Mouse (Mus musculus) gastrocnemius, adult 18-20 months (tissue): Measurements from ENCODE around the gene Dzip1. TPM values are rescaled to one million over a fixed set of nuclear protein-coding genes. Genes with fewer than 3 reads are reported as not detected.

Source experiments
- DNase-seq: peaks from one replicate; pipeline ENCODE4 v3.0.0; 2021; ENCODE audit warnings: low spot score
- total RNA-seq, 2 experiments: library from RNA; stranded (reverse); gene quantifications; 2 replicates each; pipeline ENCODE4 v1.2.3; 2021

The Dzip1 gene
- total RNA-seq, 2 experiments from 2014 or later = 1.9 to 2.1 TPM

DNA sequence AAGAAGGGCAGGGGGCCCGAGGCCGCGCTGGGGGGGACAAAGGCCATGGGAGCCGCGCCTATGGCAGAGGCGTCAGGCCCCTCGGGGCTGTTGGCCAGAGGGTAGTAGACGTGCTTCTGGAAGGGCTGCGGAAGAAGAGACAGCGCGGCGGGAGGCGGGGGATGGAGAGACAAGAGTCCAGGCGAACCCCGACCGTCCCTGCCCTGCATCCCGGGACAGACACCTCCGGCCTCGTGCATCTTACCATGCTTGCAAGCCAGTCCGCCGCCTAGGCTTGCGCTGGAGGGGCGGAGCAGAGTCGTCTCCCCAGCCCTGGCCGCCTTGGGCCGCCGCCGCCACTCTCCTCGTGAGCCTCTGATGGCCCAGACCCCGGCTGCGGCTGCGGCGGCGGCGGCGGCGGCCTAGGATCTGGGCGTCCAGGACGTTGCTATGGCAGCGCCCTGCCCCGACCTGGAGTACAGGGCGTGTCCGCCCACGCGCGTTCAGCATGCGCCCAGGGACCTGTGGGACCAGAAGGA, 2.5 kb downstream of the Dzip1 start:
- DNase-seq = no peak

DNA sequence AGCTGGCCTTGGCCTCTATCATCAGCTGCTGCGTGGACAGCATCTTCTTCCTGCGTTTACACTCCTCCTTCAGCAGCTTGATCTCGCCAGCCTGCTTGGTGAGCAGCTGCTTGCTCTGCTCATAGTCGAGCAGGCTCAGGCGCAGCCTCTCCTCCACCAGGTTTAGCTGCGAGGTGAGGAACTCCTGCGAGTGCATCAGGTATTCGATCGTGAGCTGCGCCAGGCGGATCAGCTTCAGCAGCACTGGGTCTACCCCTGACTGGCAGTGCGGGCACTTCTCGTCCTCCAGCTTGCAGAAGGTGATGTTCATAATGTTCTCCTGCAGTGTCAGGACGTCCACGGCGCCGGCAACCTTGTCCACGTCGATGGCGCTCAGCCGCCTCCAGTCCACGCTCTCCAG, 3.0 kb downstream of the Dzip1 start:
- no peak for DNase-seq

DNA sequence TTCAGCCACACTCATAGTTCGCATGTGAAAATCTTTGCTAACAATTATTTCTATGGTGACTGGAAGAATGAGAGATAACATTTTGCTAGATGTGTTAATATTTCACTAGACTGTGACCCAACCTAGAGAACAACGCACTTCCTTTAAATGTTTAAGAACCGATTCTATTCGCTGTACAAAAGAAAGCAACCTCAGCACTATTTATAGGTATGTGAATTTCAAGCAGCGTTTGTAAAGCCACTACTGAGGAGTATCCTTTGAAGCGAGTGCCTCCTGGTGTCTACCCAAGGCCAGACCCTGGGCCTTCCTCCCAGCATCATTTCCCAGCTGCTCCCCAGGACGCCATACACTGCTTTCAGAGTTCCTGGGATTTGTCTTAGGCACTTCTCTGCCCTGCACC, 4.6 kb downstream of the Dzip1 start:
- DNase-seq = no peak

DNA sequence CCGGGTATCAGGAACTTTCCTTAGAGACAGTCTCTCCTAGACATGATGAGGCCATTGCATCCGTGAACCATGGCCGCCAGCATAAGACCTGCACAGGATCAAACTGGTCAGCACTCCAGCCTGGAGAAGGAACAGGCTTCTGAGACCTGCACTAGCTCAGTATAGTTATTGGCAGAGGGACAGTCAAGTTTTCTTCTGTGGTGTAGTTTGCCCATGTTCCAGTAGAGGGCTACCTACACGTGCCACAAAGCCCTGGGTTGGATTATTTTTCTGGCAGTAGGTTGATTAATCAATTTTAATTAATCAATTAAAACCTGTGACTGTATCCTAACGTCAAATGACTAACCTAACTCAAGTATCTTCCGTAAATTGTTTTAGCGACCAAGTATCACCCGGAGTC, 6.2 kb downstream of the Dzip1 start:
- no peak for DNase-seq

DNA sequence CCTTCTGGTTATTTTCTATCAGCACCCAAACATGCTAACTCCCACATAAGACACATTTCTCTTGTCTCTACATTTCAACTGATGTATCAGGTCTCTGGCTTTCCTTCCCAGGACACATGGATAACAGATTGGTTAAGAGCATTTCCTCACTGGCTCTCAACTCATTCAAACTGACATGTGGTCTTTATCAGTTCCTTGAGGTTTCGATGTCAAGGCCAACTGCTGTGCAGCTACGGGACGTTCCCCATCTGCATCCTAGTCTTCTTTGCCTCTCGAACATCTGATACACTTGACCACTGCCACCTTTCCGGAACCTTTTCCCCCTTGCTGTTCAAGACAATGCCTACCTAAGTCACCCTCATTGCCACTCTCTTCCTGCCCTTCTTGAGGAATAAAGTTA, 11.6 kb downstream of the Dzip1 start:
- DNase-seq = no peak

DNA sequence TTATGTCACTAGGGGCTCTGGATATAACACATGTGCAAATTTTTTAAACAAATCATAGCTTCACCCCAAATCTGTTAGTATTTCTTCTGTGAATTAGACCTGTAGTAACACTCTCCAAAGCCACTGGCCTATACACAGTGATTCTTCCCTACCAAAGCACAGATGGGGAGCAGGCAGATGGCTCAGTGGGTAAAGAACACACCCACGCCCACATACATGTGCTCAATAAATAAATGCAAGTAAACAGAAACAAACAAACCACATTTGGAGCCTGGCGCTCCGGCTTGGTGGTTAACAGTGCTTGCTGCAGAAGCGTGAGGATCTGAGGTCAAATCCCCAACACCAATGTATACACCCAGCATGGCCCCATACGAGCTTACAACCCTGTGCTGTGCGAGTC, 13.7 kb downstream of the Dzip1 start:
- no peak for DNase-seq

DNA sequence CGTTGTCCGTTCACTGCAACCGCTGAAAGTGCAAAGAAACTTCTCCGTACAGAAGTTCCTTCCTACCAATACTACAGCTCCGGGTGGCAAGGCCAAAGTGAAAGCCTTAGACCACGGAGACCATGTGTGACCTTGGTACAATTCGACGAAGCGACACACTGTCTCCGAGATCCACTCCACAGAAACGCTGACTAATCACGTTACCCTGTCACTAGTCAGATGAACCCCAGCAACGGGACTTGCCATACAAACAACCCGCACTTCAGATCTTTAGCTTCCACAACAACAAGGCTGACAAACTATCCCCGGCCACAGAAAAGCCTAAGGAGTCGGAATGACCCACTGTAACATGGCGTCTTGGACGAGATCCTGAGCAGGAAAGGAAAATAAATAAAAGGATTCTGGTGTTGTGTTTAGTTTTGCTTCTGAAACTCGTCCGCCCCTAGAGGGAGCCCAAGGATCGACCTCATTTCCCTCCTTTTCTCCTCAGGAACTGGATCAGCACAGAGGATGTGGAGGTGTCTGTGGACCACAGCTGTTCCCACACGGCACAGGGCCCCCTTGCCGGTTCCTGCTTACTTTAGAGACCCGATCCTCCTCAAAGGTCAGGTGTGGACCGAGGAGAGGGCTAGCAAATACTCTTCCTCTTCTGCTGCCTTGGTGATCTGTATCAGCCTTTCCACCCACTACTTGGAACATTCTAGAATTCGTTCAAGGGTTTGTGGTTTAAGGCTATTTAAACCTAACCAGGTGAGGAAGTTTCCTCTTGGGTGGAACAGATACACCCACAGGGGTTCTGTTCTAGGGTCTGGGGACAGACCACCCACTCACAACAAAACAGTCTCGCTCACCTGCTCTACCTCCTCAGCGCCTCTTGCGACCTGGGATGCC, 14.7 kb downstream of the Dzip1 start:
- peak; percentile 81 for DNase-seq

DNA sequence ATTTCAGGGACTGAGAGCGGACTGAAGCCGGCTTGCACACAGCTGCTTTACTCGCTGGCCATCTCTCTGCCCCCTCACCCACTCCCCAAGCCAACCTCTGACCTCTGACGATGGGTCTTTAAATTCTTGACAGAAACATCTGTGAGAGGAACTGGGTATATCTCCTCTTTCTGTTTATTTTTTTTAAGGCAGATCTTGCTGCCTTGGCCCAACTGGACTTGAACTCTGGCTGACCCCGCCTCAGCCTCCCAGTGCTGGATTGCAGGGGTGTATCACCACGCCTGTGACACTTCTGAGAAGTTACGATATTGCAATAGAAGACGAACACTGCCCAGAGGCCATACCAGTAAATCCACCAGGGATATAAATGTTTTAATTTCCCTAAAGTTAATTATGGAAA, 15.4 kb downstream of the Dzip1 start:
- peak; percentile 57 for DNase-seq

DNA sequence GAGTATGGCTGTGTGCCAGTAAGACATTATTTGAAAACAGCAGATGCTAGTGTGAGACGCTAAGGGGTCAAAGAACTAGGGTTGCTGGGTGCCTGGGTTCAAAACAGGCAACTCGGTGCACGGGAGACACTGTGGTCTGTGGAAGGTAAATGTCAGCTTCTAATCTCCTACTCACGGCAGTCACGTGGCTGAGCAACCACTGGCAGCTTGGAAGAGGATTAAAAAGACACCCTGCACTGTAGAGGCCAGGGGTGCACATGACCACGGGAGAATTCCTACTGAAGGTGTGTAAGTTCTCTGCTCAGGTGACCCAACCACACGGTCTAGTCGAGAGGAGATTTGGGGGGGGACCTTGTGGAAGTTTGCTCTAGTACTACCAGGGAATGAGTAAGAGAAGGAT, 17.7 kb downstream of the Dzip1 start:
- DNase-seq = no peak

DNA sequence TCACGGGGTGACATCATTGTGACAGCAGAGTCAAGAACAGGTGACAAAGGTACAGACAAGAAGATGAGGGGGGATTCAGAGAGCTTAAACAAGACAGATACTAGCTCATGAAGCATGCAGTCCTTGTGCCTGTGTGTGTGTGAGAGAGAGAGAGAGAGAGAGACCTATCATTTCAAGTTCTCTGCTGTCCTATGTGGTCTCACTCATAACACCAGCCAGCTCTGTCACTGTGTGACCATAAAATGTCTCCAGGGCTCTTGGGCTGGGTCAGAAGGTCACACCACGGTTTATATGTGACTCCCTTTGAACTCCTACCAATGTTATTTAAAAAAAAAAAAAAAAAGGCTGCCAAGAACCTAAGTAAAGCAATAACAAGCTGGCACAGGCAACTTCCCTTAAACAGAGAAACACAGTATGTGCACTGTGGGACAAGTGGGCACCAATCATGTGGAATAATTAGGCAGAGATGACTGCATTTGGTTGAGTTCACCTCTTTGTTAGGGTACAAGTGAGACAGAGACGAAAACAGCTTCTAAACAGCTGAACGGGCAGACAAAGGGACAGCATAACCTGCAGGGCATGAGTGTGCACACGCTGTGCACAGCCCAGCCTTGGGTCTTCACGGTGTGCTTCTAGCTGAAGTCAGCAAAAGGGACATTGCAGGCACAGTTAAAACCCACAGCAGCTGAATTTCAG, 21.2 kb downstream of the Dzip1 start:
- DNase-seq = no peak

DNA sequence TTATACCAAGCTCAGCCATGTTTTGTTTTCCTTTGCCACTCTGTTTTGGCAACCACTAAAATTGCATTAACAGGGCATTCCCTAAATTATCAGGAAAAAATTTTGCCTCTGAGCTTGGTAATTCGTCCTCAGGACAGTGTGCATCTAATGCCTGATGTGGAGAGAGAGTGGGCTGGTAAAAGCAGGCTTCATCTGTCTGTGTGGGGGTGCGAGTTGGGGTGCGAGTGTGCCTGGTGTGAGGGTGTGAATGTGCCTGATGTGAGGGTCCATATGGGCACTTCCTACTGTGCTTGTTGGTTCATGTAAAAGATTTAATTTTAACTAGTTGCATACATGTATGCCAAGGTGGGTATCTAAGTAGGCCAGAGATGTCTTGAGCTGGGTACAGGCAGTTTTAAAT, 21.9 kb downstream of the Dzip1 start:
- DNase-seq = no peak

DNA sequence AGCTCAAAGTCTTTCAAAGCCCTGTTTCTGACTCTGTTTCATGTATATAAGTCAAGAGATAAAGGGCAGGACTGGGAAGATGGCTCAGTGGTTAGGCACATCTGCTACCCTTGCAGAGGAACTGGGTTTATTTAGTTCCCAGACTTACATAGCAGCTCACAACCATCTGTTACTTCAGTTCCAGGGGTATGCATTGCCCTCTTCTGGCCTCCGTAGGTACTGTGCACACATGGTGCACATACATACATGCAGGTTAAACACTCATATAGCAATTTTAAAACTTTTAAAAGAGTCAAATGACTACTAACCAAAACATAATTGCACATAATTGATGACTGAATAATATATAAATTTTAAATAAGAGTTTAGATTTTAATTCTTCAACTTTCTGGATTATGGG, 24.3 kb downstream of the Dzip1 start:
- DNase-seq = no peak

DNA sequence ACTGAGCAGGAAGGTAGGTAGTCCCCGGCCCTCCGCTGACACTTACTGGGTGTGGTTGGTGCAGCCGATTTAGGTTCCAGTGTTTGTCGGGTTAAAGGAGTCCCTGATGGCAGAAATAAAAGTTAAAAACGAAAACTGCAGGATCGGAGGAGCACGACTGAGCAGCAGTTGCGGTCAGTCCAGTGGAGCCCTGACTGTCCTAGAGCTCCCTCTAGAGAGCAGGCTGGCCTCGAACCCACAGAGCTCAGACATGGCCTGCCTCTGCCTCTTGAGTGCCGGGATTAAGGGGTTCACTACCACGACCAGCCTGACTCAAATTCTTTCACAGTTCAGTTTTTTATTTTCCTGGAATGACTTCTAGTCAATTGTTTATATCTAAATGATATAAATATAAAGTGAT, 25.3 kb downstream of the Dzip1 start:
- no peak for DNase-seq

DNA sequence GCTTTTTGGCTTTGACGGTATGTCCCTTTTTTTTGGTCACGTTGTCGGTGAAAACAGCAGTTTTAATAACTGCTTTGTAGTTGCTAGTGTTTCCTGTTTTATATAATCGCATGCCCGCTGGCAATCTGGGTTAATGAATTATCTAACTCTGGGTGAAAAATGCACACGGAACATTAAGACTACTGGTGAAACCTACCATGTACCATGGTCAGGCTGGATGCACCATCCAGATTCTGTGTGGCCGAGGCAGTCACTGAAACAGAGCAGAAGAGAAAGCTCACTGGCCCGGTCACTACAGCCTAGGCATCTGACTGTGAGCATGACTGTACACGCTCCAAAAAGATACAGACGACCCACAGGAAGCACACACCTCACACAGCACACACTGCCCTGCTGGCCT, 29.6 kb downstream of the Dzip1 start:
- no peak for DNase-seq

DNA sequence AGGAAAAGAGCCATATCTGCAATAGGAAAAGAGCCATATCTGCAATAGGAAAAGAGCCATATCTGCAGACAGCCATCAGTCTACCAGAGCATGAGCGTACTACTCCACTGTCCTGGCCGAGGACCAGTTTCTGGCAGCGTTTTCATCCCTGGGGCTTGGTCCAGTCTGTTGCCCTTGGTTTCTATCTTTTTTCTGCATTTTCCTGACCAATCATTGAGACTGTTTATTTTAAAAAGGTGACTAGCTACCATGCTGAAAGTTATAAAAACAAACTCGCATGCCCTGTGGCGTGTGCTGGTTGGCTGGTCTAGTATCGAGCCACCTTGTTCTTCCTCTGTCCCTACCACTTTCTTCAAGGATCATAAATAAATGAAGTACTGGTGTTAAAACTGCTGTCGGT, 30.0 kb downstream of the Dzip1 start:
- no peak for DNase-seq

DNA sequence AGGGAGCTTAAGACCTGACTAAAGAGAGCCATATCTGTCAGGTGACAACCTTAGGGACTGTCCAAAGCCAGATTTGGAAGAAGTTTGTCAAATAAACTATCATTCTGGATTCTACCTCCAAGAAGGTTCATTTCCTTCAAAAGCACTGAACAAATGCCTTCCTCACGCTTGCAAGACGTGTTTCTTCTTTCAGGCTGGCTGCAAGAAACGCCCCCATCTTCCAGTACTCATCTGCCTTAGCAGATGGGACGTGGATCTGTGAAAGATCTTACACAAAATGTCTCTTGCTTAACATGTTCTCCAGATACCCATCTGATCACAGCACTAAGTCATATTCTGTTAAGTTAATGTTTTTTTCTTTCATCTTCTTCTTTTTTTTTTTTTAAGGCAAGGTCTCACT, 35.2 kb downstream of the Dzip1 start:
- DNase-seq = no peak

DNA sequence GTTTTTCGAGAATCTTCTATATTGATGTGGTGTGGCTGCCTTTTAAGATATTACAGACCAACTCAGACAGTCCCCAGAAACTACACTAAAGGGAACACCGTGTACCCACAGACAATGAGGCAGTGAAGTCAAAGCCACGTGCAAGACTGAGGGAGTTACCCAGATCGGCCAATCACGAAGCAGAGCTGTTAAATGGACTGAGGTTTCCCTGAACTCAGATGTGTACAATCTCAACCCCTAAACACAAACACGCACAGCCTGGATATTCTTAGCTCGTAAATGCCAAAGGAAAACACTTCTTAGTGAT, 41.1 kb downstream of the Dzip1 start:
- no peak for DNase-seq

DNA sequence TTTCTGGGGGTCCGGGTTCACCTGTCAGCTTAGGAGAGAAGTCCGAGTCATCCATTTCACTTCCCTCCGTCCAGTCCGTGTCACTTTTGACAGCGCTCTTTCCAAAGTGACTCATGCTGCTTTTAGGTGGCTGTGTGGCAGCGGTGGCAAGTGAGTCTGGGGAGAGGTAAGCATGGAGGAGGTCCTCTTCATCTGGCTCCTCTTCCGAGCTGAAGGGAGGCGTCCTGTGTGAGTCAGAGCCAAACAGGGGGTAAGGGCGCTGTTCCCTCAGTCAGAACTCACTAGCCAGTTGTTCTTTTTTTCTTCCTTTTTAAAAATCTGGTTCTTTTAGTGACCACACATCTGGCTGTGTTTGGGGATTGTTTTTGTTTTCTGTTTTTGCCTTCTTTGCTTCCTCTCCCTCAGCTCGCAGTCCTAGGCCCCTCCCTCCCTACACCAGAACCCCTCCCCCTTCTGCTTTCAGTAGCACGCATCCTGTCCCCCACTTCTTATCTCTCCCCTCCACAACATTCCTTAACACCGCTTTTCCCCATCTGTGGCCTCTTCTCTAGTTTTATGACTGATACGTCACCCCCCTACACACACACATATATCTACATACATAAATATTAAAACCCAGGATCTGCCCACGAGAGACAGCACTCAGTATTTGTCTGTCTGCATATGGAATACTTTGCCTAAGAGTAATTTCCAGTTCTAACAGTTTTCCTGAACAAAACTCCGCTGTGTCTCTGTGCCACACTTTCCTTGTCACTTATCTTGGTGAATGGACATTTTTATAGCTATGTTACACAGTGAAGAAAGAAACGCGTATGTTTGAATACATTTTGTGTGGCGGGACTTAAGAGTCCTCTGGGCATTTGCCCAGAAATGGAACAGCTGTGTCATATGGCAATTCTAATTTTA, 41.7 kb downstream of the Dzip1 start:
- DNase-seq = no peak

DNA sequence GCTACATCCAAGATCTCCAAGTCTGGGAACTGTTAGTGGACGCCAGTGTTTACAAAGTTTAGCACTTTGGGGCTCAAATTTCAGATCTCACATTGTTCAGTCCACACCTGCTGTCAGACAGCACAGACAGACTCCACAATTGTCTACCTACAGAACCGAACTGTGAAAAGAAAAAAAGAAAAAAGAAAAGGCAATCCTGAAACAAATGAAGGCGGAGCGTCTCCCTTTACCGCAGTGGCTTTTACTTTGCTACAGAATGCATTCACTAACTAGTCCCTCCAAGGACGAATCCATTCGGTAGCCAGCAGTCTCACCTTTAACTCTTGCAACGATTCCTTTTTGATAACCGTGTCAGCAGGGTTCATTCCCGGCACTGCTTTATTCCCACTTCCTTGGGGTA, 44.6 kb downstream of the Dzip1 start:
- no peak for DNase-seq

DNA sequence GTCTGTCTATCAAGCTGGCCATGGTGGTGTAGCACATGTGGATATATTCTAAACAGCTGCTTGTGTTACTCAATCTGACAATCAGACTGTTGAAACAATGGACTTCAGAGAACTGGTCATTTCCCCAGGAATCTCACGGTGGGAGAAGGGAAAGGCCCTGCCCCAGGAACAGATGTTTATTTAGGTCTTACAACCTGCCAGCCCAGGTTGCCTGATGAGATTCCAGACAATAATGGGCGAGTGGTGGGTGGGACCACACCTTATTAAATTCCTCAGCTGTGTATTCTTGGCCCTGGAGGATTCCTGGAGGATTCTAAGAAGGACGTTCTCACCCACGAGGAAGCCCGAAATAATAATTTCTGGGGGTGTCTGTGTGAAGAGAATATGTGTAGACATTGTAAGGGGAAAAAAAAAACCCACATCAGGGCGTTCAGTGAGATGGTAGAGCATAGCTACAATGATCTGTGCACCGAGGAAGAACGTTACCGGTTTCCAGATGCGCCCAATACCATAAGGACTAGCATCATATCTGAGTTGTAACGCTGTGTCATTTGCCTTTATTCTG, 46.8 kb downstream of the Dzip1 start:
- DNase-seq = no peak

DNA sequence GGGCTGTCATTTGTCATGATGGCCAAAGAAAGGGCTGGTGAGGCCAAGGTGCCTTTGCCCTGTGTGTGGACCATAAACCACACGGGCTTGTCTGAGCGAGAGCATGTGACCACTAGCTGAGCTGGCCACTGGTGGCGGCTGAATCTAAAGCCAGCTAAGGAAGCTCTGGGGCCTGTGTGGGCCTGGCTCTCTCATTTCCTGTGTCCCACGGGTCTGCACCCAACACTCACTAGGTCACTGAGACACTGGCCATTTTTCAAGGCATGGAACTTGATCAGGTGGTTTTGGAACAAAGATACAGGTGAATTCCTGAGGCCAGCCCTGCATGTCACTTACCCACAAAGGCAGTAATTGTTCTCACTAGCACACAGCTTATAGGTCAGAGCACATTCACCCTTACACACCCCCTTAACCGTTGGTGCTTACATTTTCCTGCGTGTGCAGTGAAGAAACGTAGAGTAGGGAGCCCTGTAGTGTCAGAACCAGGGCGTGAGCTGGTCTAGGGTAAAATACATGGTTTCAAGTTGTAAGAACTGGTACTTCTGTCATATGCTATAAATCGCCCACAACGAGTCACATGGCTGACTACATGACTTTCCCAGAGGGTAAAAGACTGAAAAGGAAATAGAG, 50.4 kb downstream of the Dzip1 start:
- DNase-seq = no peak
